Mouse (Mus musculus) embryonic facial prominence, embryonic 13.5 days (tissue): ENCODE measurements at regions not wholly inside any gene's neighbourhood (a gene's known extent, or its start where the extent isn't known, plus 50 kb on each side); places are given as distances from the start of the nearest gene placed in this dataset.

Experiments used
- ATAC-seq: fragments of 200-750 bp; cut with Nextera tagmentation; 2 replicates; pipeline ENCODE4 v1.8.0; 2017; ENCODE audit warnings: low read depth; ENCODE audit not compliant: insufficient number of reproducible peaks, insufficient read depth, low FRiP score, low TSS enrichment
- H3K27ac ChIP-seq: fragments of 300-500 bp; sonication (generic); 2 replicates; pipeline ENCODE4 v1.5.1; 2015; ENCODE audit warnings: moderate library complexity, mild to moderate bottlenecking, inconsistent platforms
- H3K27me3 ChIP-seq: fragments of 300-500 bp; sonication (generic); 2 replicates; pipeline ENCODE4 v1.6.1; 2015; ENCODE audit warnings: mild to moderate bottlenecking, inconsistent platforms
- H3K36me3 ChIP-seq: fragments of 300-500 bp; sonication (generic); 2 replicates; pipeline ENCODE4 v1.6.1; 2015; ENCODE audit warnings: mild to moderate bottlenecking, inconsistent platforms
- H3K4me1 ChIP-seq: fragments of 300-500 bp; sonication (generic); 2 replicates; pipeline ENCODE4 v1.6.1; 2015; ENCODE audit warnings: inconsistent platforms
- H3K4me2 ChIP-seq: fragments of 300-500 bp; sonication (generic); 2 replicates; pipeline ENCODE4 v1.6.1; 2015; ENCODE audit warnings: moderate library complexity, mild to moderate bottlenecking, inconsistent platforms
- H3K4me3 ChIP-seq: fragments of 300-500 bp; sonication (generic); 2 replicates; pipeline ENCODE4 v1.5.1; 2015; ENCODE audit warnings: mild to moderate bottlenecking, inconsistent platforms
- H3K9ac ChIP-seq: fragments of 300-500 bp; sonication (generic); 2 replicates; pipeline ENCODE4 v1.6.1; 2015; ENCODE audit warnings: mild to moderate bottlenecking, inconsistent platforms
- H3K9me3 ChIP-seq: fragments of 300-500 bp; sonication (generic); 2 replicates; pipeline ENCODE4 v1.6.1; 2016; ENCODE audit warnings: inconsistent platforms
- WGBS: fragments of 180-500 bp; shearing (Covaris S2); methylation state at CpG from one replicate; pipeline ENCODE4 v1.1.7; 2015; ENCODE audit warnings: mixed read lengths; 5-methylcytosine and 5-hydroxymethylcytosine counted together

GRCm38 (mm10) chr1:169439621-169440020 is 91.6 kb downstream of the Nuf2 start:
- H3K9me3 ChIP-seq, result no peaks in the 10 kb centered on the region
- no peak for ATAC-seq
- H3K4me3 ChIP-seq, result no peak overlapping the region
- H3K27me3 ChIP-seq, result no peaks in the 10 kb centered on the region
- WGBS, result 86% methylated on average over 2 of the region's 2 CpGs
- H3K36me3 ChIP-seq, result no peaks in the 10 kb centered on the region
- H3K4me1 ChIP-seq, result no peaks in the 10 kb centered on the region
- no peak overlapping the region for H3K4me2 ChIP-seq
- H3K9ac ChIP-seq, result no peak overlapping the region
- H3K27ac ChIP-seq, result no peak overlapping the region

- no peaks in the 10 kb centered on the region for H3K4me1 ChIP-seq
- no peak overlapping the region for H3K4me2 ChIP-seq
- H3K27me3 ChIP-seq, result no peaks in the 10 kb centered on the region
- no peaks in the 10 kb centered on the region for H3K9me3 ChIP-seq
- H3K4me3 ChIP-seq, result no peak overlapping the region
- no peak for ATAC-seq
- 87% methylated on average over 3 of the region's 3 CpGs for WGBS
- no peak overlapping the region for H3K27ac ChIP-seq
- H3K9ac ChIP-seq, result no peak overlapping the region
- no peaks in the 10 kb centered on the region for H3K36me3 ChIP-seq
Measured at GRCm38 (mm10) chr1:169438006-169438405, 93.3 kb downstream of the Nuf2 start.

DNA sequence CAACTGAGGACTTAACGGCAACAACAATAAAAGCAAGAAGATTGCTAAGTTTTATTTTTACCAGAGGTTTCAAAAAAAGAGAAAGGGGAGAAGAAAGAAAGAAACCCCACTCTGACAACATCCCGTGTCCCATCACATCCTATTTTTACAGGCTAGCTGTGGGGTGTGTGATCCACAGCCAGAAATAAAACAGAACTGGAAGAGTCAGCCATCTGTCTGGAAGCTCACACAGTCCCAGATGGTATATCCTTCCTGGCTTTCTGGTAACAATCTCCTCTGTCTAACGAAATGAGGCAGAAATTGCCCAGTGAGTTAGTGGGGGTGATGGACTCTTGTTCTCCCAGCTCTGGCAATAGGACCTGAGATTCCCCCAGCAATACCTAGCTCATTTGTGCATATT is 108.9 kb downstream of the Nuf2 start:
- Histone ChIP-seq H3K4me1 (peaks cover 5% of the 10 kb centered on the region), H3K4me3 (no peak overlapping the region), H3K27me3 (no peaks in the 10 kb centered on the region), H3K27ac (no peak overlapping the region), H3K9ac (no peak overlapping the region), H3K36me3 (no peaks in the 10 kb centered on the region), H3K9me3 (0 out of 2 replicates have a peak, but pooled peaks cover 2% of the 10 kb centered on the region), H3K4me2 (no peak overlapping the region)
- 55% methylated on average over 3 of the region's 3 CpGs for WGBS
- no peak for ATAC-seq

DNA sequence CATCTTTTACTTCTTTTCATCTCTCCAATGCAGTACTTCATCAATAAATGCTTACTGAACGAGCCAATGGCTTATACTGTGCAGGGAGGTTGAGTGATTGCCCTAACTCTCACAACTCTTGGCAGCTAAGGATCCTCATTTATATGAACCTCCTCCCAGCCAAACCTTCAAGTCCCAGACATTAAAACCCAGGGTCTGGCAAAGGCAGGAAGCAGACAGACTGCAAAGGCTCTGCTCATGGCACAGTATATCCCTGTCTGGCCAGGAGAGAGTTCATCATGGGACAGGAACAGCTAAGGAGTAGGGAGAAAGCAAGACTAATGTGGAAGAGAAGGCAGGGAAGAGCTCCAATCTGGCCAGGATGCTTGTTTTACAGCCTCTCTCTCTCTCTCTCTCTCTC is 109.6 kb downstream of the Nuf2 start:
- 0 out of 2 replicates have a peak, but pooled peaks cover 2% of the 10 kb centered on the region for H3K9me3 ChIP-seq

GRCm38 (mm10) chr1:169418665-169419045 is 112.6 kb downstream of the Nuf2 start:
- peaks cover 11% of the 10 kb centered on the region for H3K4me1 ChIP-seq

More for the DNA sequence above, 109.6 kb downstream of the Nuf2 start:
- no peaks in the 10 kb centered on the region for H3K36me3 ChIP-seq
- no peak overlapping the region for H3K4me2 ChIP-seq
- H3K27ac ChIP-seq, result no peak overlapping the region
- no peak overlapping the region for H3K9ac ChIP-seq
- ATAC-seq, result no peak
- H3K27me3 ChIP-seq, result no peaks in the 10 kb centered on the region
- H3K4me3 ChIP-seq, result no peak overlapping the region
- 52% methylated on average over 1 of the region's 1 CpGs for WGBS
- H3K4me1 ChIP-seq, result peaks cover 5% of the 10 kb centered on the region

GRCm38 (mm10) chr1:169417979-169418664 is 113.1 kb downstream of the Nuf2 start:
- Histone ChIP-seq H3K9me3 (0 out of 2 replicates have a peak, but pooled peaks cover 2% of the 10 kb centered on the region), H3K9ac (no peak overlapping the region), H3K27ac (no peak overlapping the region), H3K4me2 (no peak overlapping the region), H3K4me1 (peaks cover 11% of the 10 kb centered on the region), H3K27me3 (no peaks in the 10 kb centered on the region), H3K36me3 (no peaks in the 10 kb centered on the region), H3K4me3 (no peak overlapping the region)
- WGBS, result 46% methylated on average over 10 of the region's 10 CpGs
- no peak for ATAC-seq

More at GRCm38 (mm10) chr1:169418665-169419045, 112.6 kb downstream of the Nuf2 start:
- H3K4me2 ChIP-seq, result no peak overlapping the region
- H3K9me3 ChIP-seq, result 0 out of 2 replicates have a peak, but pooled peaks cover 2% of the 10 kb centered on the region
- no peak overlapping the region for H3K27ac ChIP-seq
- H3K27me3 ChIP-seq, result no peaks in the 10 kb centered on the region
- no peaks in the 10 kb centered on the region for H3K36me3 ChIP-seq
- H3K9ac ChIP-seq, result no peak overlapping the region
- no peak overlapping the region for H3K4me3 ChIP-seq
- ATAC-seq, result no peak
- WGBS, result 75% methylated on average over 4 of the region's 4 CpGs

DNA sequence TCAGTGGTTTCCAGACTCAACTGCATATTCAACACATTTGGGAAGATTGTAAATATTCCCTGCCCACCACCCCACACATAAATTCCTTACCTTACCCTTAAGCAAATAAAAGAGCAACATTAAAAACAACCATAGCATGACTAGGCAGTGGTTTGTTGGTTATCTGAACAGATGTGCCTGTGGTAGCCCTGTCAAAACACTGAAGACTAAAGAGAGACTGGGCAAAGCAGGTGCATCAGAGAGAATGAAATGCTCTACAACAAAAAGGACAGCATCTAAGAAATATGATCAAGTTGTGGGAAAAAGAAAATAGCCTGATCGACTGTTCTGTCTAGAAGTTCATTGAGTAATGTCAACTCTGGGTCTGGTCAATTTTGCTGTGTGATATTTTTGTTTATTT is 114.6 kb downstream of the Nuf2 start:
- no peak for ATAC-seq
- Histone ChIP-seq H3K9me3 (0 out of 2 replicates have a peak, but pooled peaks cover 2% of the 10 kb centered on the region), H3K27ac (no peak overlapping the region), H3K4me1 (peaks cover 11% of the 10 kb centered on the region), H3K9ac (no peak overlapping the region), H3K4me2 (no peak overlapping the region), H3K36me3 (no peaks in the 10 kb centered on the region), H3K4me3 (no peak overlapping the region), H3K27me3 (no peaks in the 10 kb centered on the region)
- 95% methylated on average over 1 of the region's 1 CpGs for WGBS

DNA sequence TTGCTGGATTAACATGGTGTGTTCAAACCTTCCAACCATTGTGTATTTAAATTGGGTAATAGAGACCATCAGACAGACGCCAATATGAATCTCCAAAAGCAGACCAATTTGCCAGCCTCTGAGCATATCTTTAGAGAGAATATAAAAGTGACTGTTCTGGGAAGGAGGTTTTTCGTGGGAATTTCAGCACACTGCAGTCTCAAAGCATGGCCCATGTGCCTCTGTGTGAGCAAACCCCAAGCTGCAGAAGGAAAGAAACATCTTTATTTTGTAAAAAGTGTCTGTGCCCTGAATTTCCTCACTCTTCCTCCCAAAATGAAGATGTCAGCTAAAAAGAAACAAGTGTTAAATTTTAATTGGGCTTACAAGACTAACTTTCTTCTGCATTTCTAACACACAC is 123.1 kb downstream of the Nuf2 start:
- Histone ChIP-seq H3K27me3 (no peaks in the 10 kb centered on the region), H3K4me2 (no peak overlapping the region), H3K27ac (no peak overlapping the region), H3K9me3 (no peaks in the 10 kb centered on the region), H3K36me3 (no peaks in the 10 kb centered on the region), H3K9ac (no peak overlapping the region), H3K4me1 (no peaks in the 10 kb centered on the region), H3K4me3 (no peak overlapping the region)
- WGBS, result 61% methylated on average over 2 of the region's 2 CpGs
- no peak for ATAC-seq

GRCm38 (mm10) chr1:169400841-169401240 is 130.4 kb downstream of the Nuf2 start:
- Histone ChIP-seq H3K27ac (no peak overlapping the region), H3K27me3 (no peaks in the 10 kb centered on the region), H3K9me3 (no peaks in the 10 kb centered on the region), H3K4me2 (no peak overlapping the region), H3K4me3 (no peak overlapping the region), H3K4me1 (no peaks in the 10 kb centered on the region), H3K9ac (no peak overlapping the region), H3K36me3 (no peaks in the 10 kb centered on the region)
- ATAC-seq, result no peak
- 52% methylated on average over 6 of the region's 6 CpGs for WGBS

GRCm38 (mm10) chr1:169397371-169397770 is 133.9 kb downstream of the Nuf2 start:
- 86% methylated on average over 4 of the region's 4 CpGs for WGBS
- no peak for ATAC-seq

DNA sequence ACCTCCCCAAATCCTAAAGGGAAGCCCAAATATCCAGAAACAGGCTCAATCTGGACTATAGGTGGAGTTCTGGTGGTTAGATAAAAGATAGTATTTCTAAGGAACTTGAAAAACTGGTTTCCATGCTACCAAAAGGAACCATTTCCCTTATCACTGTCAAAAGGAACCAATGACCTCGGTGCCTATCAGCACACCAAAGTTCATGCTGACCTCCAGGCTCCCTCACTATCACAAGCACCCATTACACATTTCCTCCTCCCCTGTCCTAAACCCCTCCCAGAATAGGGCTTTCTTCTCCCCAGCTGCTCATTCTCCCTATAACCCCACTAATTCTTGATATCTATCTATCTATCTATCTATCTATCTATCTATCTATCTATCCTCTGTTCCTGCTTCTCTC is 144.2 kb downstream of the Nuf2 start:
- no peak for ATAC-seq
- Histone ChIP-seq H3K9me3 (no peaks in the 10 kb centered on the region), H3K4me2 (no peak overlapping the region), H3K4me3 (no peak overlapping the region), H3K4me1 (no peaks in the 10 kb centered on the region), H3K9ac (no peak overlapping the region), H3K27me3 (no peaks in the 10 kb centered on the region), H3K36me3 (no peaks in the 10 kb centered on the region), H3K27ac (no peak overlapping the region)
- 82% methylated on average over 1 of the region's 1 CpGs for WGBS

More at GRCm38 (mm10) chr1:169397371-169397770, 133.9 kb downstream of the Nuf2 start:
- Histone ChIP-seq H3K4me3 (no peak overlapping the region), H3K27me3 (no peaks in the 10 kb centered on the region), H3K4me2 (no peak overlapping the region), H3K27ac (no peak overlapping the region), H3K36me3 (no peaks in the 10 kb centered on the region), H3K4me1 (no peaks in the 10 kb centered on the region), H3K9me3 (no peaks in the 10 kb centered on the region), H3K9ac (no peak overlapping the region)

DNA sequence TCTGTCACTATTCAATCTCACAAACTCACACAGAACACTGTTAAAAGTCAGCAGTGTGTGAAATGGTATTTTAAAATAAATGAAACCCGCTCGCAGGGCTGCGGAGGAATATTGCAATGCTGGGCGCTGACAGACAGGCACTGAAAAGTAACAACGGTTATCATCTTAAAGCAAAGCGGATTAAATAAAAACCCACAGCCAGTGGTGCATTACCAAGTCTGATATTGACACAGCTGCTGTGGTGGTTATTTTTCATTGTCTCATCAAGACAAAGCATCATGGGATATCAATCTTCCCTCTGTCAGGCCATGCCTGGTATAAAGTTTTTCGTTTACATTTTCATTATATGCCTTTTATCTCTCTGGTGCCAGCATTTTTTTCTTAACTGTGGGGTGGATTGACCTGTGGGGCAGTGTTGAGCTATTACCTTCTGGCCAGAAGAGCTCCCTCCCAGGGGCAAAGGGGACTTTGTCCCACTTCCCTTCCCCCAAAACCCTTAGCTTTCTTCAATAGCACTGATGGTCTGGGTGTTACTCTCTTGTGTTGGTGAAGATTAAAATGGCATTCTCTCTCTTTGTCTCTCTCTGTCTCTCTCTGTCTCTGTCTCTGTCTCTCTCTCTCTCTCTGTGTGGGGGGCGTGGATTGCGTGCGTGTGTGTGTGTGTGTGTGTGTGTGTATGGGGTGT is 145.4 kb downstream of the Nuf2 start:
- no peaks in the 10 kb centered on the region for H3K9me3 ChIP-seq
- no peak overlapping the region for H3K4me3 ChIP-seq
- no peak overlapping the region for H3K4me2 ChIP-seq
- ATAC-seq, result no peak
- no peak overlapping the region for H3K9ac ChIP-seq
- no peaks in the 10 kb centered on the region for H3K36me3 ChIP-seq
- H3K4me1 ChIP-seq, result no peaks in the 10 kb centered on the region
- H3K27me3 ChIP-seq, result no peaks in the 10 kb centered on the region
- H3K27ac ChIP-seq, result no peak overlapping the region
- WGBS, result 82% methylated on average over 10 of the region's 10 CpGs
